Mouse (Mus musculus) frontal cortex, adult (tissue): ENCODE measurements around the gene Slco6d1.
"Not testable (repeated sequence)": the region's sequence is repeated elsewhere in the genome, so short reads cannot be mapped to it uniquely, and the experiment has no call there.

Experiments used
- ATAC-seq: cut with Nextera tagmentation; 2 replicates; pipeline ENCODE4 v1.9.2; 2017; ENCODE audit warnings: mild to moderate bottlenecking, moderate library complexity, mixed read lengths; ENCODE audit not compliant: low TSS enrichment

The Slco6d1 gene

GRCm38 (mm10) chr1:98420824-98421223 is at the start of gene Slco6d1:
TSS of gene Slco6d1 (plus strand) at chr1:98421124.
- ATAC-seq: no peak

- peak; percentile 82 for ATAC-seq
Observed at GRCm38 (mm10) chr1:98392001-98392400, 28.9 kb upstream of the Slco6d1 start.

GRCm38 (mm10) chr1:98447929-98448328 is 27.0 kb downstream of the Slco6d1 start:
- ATAC-seq: peak; percentile 96

- ATAC-seq: not testable (repeated sequence)
Observed at GRCm38 (mm10) chr1:98459224-98459623, 38.3 kb downstream of the Slco6d1 start.

GRCm38 (mm10) chr1:98476381-98476780 is 55.5 kb downstream of the Slco6d1 start:
- ATAC-seq: not testable (repeated sequence)

- no peak for ATAC-seq
Observed at GRCm38 (mm10) chr1:98479243-98479642, 58.3 kb downstream of the Slco6d1 start.

- peak; percentile 93 for ATAC-seq
Observed at GRCm38 (mm10) chr1:98505982-98506381, 85.1 kb downstream of the Slco6d1 start.

GRCm38 (mm10) chr1:98522977-98523376 is 102.1 kb downstream of the Slco6d1 start:
- ATAC-seq: no peak

GRCm38 (mm10) chr1:98523537-98523936 is 102.6 kb downstream of the Slco6d1 start:
- ATAC-seq: peak; percentile 52; the same call in 1 of the 2 replicates

- ATAC-seq: not testable (repeated sequence)
Observed at GRCm38 (mm10) chr1:98528368-98528767, 107.4 kb downstream of the Slco6d1 start.

GRCm38 (mm10) chr1:98545372-98545771 is 124.4 kb downstream of the Slco6d1 start:
- no peak for ATAC-seq

GRCm38 (mm10) chr1:98554388-98554787 is 133.5 kb downstream of the Slco6d1 start:
- ATAC-seq: no peak

- ATAC-seq: no peak
Observed at GRCm38 (mm10) chr1:98565701-98566100, 144.8 kb downstream of the Slco6d1 start.
